Mouse (Mus musculus): Measurements from ENCODE around the gene Usp20. TPM values are rescaled to one million over a fixed set of nuclear protein-coding genes. Genes with fewer than 3 reads are reported as not detected.

Usp20 gene
- total RNA-seq, 1 experiment from 2014 or later = 3.5 TPM

GRCm38 (mm10) chr2:31061868-31062628, 80.0 kb downstream of the Usp20 start:
- peak; percentile 71 for ATAC-seq (replicated peaks; ENCODE audit: insufficient number of reproducible peaks, low FRiP score, low TSS enrichment, poor library complexity, severe bottlenecking)

- ATAC-seq (replicated peaks; ENCODE audit: insufficient number of reproducible peaks, low FRiP score, low TSS enrichment, poor library complexity, severe bottlenecking) = no peak
Observed at GRCm38 (mm10) chr2:31066019-31066789, 84.1 kb downstream of the Usp20 start.

- ATAC-seq (replicated peaks; ENCODE audit: insufficient number of reproducible peaks, low FRiP score, low TSS enrichment, poor library complexity, severe bottlenecking) = no peak
Observed at GRCm38 (mm10) chr2:31067059-31067595, 85.0 kb downstream of the Usp20 start.

GRCm38 (mm10) chr2:31067696-31068245, 85.7 kb downstream of the Usp20 start:
- no peak for ATAC-seq (replicated peaks; ENCODE audit: insufficient number of reproducible peaks, low FRiP score, low TSS enrichment, poor library complexity, severe bottlenecking)

GRCm38 (mm10) chr2:31068246-31069113, 86.4 kb downstream of the Usp20 start:
- no peak for ATAC-seq (replicated peaks; ENCODE audit: insufficient number of reproducible peaks, low FRiP score, low TSS enrichment, poor library complexity, severe bottlenecking)

- ATAC-seq (replicated peaks; ENCODE audit: insufficient number of reproducible peaks, low FRiP score, low TSS enrichment, poor library complexity, severe bottlenecking) = no peak
Observed at GRCm38 (mm10) chr2:31069114-31069445, 87.0 kb downstream of the Usp20 start.

GRCm38 (mm10) chr2:31069506-31069905, 87.4 kb downstream of the Usp20 start:
- no peak for ATAC-seq (replicated peaks; ENCODE audit: insufficient number of reproducible peaks, low FRiP score, low TSS enrichment, poor library complexity, severe bottlenecking)

Other genes starting within 250 kb of the Usp20 start
- 0.68 TPM in 1 of 3 replicates, not detected in the others for gene 1700001O22Rik, start 178.6 kb upstream of the Usp20 start, total RNA-seq (2017)
- gene Ntmt1, start 174.5 kb upstream of the Usp20 start, total RNA-seq (2017) = 7.1 to 15.9 TPM (median 9.9 TPM) in 3 replicates
- 20.4 to 45.6 TPM (median 27.7 TPM) in 3 replicates for gene Asb6, start 151.9 kb upstream of the Usp20 start, total RNA-seq (2017)
- not detected in 3 replicates for gene Prrx2, start 147.3 kb upstream of the Usp20 start, total RNA-seq (2017)
- gene Ptges, start 52.4 kb upstream of the Usp20 start, total RNA-seq (2017) = 0.10 to 4.4 TPM (median 0.11 TPM) in 3 replicates
- 36.4 to 42.7 TPM (median 42.4 TPM) in 3 replicates for gene Tor1b, start 29.3 kb upstream of the Usp20 start, total RNA-seq (2017)
- 78.8 to 178 TPM (median 108 TPM) in 3 replicates for gene Tor1a, start 14.3 kb upstream of the Usp20 start, total RNA-seq (2017)
- gene BC005624, start 78 bp upstream of the Usp20 start, total RNA-seq (2017) = 95.8 to 155 TPM (median 141 TPM) in 3 replicates
- gene Fnbp1, start 159.7 kb downstream of the Usp20 start, total RNA-seq (2017) = 39.1 to 101 TPM (median 67.2 TPM) in 3 replicates
- gene Gpr107, start 170.0 kb downstream of the Usp20 start, total RNA-seq (2017) = 31.3 to 44.8 TPM (median 35.7 TPM) in 3 replicates